Mouse (Mus musculus): ENCODE measurements around the gene Smg7. TPM values are rescaled to one million over a fixed set of nuclear protein-coding genes. Genes with fewer than 3 reads are reported as not detected.

Gene Smg7
- polyA plus RNA-seq, 1 experiment from 2014 or later, result 23.1 TPM

DNA sequence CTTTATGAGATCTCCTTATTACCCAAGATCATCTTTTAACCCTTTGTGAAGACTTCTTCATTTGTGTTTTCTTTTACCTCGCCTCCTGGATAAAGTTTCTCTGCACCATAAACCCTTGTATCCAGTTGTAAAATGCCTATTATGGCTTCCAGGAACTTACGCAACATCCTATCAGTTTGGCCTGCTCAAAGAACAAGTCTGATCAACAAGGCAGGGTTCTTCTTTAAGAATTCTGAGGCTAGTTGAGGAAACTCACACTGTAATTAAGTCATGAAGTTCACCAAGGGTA is 94.1 kb downstream of the Smg7 start:
- ATAC-seq (replicated peaks; ENCODE audit: low FRiP score, low read depth) (no peak), DNase-seq (ENCODE audit: low spot score) (no peak)
- no peak overlapping the region for H3K4me3 ChIP-seq (replicated peaks; ENCODE audit: low read depth, low read length)
- no peak for TF ChIP-seq CTCF (IDR thresholded peaks at IDR 0.05; ENCODE audit: low read depth)
- no peak overlapping the region for H3K4me2 ChIP-seq (ENCODE audit: low read length)
- H3K27ac ChIP-seq, result 0 out of 2 replicates have a peak overlapping the region, but pooled peaks have one; percentile 44
- H3K36me3 ChIP-seq (ENCODE audit: insufficient read depth, low read length), result no peaks in the 10 kb centered on the region
- H3K9ac ChIP-seq (ENCODE audit: low read depth, low read length), result no peak overlapping the region
- no peaks in the 10 kb centered on the region for H3K9me3 ChIP-seq (replicated peaks; ENCODE audit: low read length)
- H3K4me1 ChIP-seq (replicated peaks; ENCODE audit: insufficient read depth, low read length), result 0 out of 2 replicates have a peak, but pooled peaks cover 4% of the 10 kb centered on the region
- H3K27me3 ChIP-seq (ENCODE audit: insufficient read depth, low read length), result no peaks in the 10 kb centered on the region
- WGBS, result 70% methylated on average over 2 of the region's 2 CpGs

DNA sequence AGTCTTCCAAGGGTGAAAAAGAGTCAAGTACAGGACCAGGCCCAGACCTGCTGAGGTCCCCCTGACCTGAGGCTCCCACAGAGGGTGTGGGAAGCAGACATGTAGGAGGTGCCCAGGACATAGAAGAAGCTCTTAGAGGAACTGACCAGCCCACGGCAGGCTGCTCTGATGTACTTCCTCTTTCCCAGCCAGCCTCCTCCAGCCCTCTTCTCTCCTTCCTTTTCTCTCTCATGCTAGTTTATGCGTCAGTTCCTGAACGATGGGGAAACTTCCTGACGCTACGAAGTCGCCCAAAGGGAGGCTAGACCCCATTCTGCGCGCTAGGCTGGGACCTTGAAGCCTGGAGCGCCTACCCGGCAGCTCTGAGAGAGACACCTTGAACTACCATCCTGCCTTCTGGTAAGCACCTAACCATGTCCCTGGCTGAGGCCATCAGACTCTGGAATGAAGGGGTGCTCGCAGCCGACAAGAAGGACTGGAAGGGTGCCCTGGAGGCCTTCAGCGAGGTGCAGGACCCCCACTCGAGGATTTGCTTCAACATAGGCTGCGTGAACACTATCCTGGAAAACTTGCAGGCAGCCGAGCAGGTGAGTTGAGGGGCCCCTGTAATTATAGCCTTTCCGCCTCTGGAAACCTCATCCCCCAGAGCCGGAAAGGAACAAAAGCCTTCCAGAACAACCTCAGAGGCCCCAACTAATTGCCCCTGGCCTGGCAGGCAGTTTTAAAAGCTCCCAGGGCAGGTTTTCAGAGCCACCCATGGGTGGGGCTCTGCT is 94.6 kb downstream of the Smg7 start:
- Histone ChIP-seq H3K4me1 (replicated peaks; ENCODE audit: insufficient read depth, low read length) (0 out of 2 replicates have a peak, but pooled peaks cover 4% of the 10 kb centered on the region), H3K27ac (peak overlapping the region; percentile 44; the same call in 1 of the 2 replicates), H3K9ac (ENCODE audit: low read depth, low read length) (no peak overlapping the region), H3K36me3 (ENCODE audit: insufficient read depth, low read length) (no peaks in the 10 kb centered on the region), H3K4me3 (replicated peaks; ENCODE audit: low read depth, low read length) (no peak overlapping the region), H3K27me3 (ENCODE audit: insufficient read depth, low read length) (no peaks in the 10 kb centered on the region), H3K4me2 (ENCODE audit: low read length) (no peak overlapping the region), H3K9me3 (replicated peaks; ENCODE audit: low read length) (no peaks in the 10 kb centered on the region)
- TF ChIP-seq CTCF (IDR thresholded peaks at IDR 0.05; ENCODE audit: low read depth), result no peak
- ATAC-seq (replicated peaks; ENCODE audit: low FRiP score, low read depth) (no peak), DNase-seq (ENCODE audit: low spot score) (no peak)
- WGBS, result 46% methylated on average over 18 of the region's 18 CpGs

DNA sequence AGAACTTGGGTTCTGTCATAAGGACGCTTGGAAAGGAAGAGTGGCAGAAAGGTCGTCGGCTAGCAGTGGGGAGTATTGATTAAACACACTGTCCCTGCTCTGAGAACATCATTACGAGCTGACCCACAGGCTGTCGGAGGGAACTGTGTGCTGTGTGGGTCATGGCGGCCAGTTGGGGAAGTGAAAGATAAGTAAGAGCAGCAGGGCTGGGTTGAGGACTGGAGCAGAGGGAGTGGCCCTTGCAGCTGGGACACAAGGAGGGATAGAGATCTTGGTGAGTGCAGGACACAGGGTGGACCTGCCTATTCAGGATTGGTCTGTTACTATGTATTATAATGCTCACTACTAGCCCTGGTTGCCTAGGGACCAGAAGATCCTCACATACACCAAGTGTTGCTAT is 97.5 kb downstream of the Smg7 start:
- no peak for TF ChIP-seq CTCF (IDR thresholded peaks at IDR 0.05; ENCODE audit: low read depth)
- Histone ChIP-seq H3K4me1 (replicated peaks; ENCODE audit: insufficient read depth, low read length) (0 out of 2 replicates have a peak, but pooled peaks cover 6% of the 10 kb centered on the region), H3K27me3 (ENCODE audit: insufficient read depth, low read length) (no peaks in the 10 kb centered on the region), H3K27ac (no peak overlapping the region), H3K4me3 (replicated peaks; ENCODE audit: low read depth, low read length) (no peak overlapping the region), H3K36me3 (ENCODE audit: insufficient read depth, low read length) (no peaks in the 10 kb centered on the region), H3K9ac (ENCODE audit: low read depth, low read length) (no peak overlapping the region), H3K4me2 (ENCODE audit: low read length) (no peak overlapping the region), H3K9me3 (replicated peaks; ENCODE audit: low read length) (no peaks in the 10 kb centered on the region)
- DNase-seq (ENCODE audit: low spot score) (no peak), ATAC-seq (replicated peaks; ENCODE audit: low FRiP score, low read depth) (no peak)
- WGBS, result 82% methylated on average over 6 of the region's 6 CpGs

DNA sequence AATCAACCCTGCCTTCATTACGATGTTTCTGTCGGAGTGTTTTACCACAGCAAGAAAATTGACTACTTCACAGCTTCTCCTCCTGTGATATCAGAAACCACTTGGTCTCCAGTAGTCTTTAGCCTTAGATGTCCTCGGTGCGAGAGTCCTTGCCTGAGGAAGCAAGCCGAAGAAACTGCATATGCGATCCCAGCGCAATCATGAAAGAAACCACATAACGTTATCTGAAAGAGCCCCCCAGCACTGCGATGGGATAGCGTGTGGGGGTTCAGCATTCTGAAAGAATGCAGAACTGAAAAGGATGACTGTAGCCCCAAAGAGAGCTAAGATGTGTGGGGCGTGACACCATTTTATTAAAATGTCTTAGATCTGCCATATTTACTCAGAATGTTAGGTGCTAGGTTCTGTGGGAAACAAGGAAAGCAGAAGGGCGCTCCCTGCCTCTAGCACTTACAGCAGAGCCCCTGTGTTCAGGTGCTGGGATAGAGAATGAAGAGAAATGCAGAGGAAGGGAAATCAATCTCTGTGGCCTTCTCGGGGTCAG is 101.7 kb downstream of the Smg7 start:
- H3K9ac ChIP-seq (ENCODE audit: low read depth, low read length), result no peak overlapping the region
- 69% methylated on average over 13 of the region's 13 CpGs for WGBS
- peak overlapping the region; percentile 11; the same call in 1 of the 2 replicates for H3K27ac ChIP-seq
- DNase-seq (ENCODE audit: low spot score), result no peak
- H3K4me2 ChIP-seq (ENCODE audit: low read length), result no peak overlapping the region
- no peaks in the 10 kb centered on the region for H3K27me3 ChIP-seq (ENCODE audit: insufficient read depth, low read length)
- H3K4me1 ChIP-seq (replicated peaks; ENCODE audit: insufficient read depth, low read length), result 0 out of 2 replicates have a peak, but pooled peaks cover 6% of the 10 kb centered on the region
- no peak overlapping the region for H3K4me3 ChIP-seq (replicated peaks; ENCODE audit: low read depth, low read length)
- no peak for TF ChIP-seq CTCF (IDR thresholded peaks at IDR 0.05; ENCODE audit: low read depth)
- no peaks in the 10 kb centered on the region for H3K9me3 ChIP-seq (replicated peaks; ENCODE audit: low read length)
- no peaks in the 10 kb centered on the region for H3K36me3 ChIP-seq (ENCODE audit: insufficient read depth, low read length)
- no peak for ATAC-seq (replicated peaks; ENCODE audit: low FRiP score, low read depth)

DNA sequence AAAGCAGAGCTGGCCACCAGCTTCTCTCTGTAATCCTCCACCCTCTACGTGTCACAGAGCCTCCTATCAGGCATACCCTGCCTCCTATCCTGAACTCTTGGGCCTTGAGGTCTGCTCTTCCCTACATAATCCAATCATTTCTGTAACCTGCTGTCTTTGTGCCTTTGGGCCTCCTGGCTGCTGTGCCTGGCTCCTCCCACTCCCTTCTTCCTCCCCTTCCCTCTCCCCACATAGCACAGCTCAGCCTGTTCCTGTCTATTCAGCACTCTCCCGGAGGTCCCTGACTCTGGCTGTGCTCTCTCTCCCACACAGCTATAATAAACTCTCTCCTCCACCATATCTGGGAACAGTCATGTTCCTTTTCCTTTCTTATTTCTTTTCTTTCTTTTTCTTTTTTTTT is 102.5 kb downstream of the Smg7 start, which contains the start of gene Ncf2:
TSS of gene Ncf2 (plus strand) at position 298 of the 400 bp plus-strand sequence.
- Histone ChIP-seq H3K27ac (peak within 1 kb of the TSS; percentile 11; the same call in 1 of the 2 replicates), H3K9ac (ENCODE audit: low read depth, low read length) (no peak within 1 kb of the TSS), H3K27me3 (ENCODE audit: insufficient read depth, low read length) (no peaks in the 10 kb centered on the region), H3K9me3 (replicated peaks; ENCODE audit: low read length) (no peaks in the 10 kb centered on the region), H3K4me2 (ENCODE audit: low read length) (no peak within 1 kb of the TSS), H3K36me3 (ENCODE audit: insufficient read depth, low read length) (no peaks in the 10 kb centered on the region), H3K4me1 (replicated peaks; ENCODE audit: insufficient read depth, low read length) (0 out of 2 replicates have a peak, but pooled peaks cover 6% of the 10 kb centered on the region), H3K4me3 (replicated peaks; ENCODE audit: low read depth, low read length) (no peak within 1 kb of the TSS)
- DNase-seq (ENCODE audit: low spot score) (peak; percentile 89), ATAC-seq (replicated peaks; ENCODE audit: low FRiP score, low read depth) (peak; percentile 87; the same call in 1 of the 2 replicates)
- 0 out of 2 replicates have a peak, but pooled peaks have one; percentile 13 for TF ChIP-seq CTCF (IDR thresholded peaks at IDR 0.05; ENCODE audit: low read depth)
- 15% methylated on average over 2 of the region's 2 CpGs for WGBS

DNA sequence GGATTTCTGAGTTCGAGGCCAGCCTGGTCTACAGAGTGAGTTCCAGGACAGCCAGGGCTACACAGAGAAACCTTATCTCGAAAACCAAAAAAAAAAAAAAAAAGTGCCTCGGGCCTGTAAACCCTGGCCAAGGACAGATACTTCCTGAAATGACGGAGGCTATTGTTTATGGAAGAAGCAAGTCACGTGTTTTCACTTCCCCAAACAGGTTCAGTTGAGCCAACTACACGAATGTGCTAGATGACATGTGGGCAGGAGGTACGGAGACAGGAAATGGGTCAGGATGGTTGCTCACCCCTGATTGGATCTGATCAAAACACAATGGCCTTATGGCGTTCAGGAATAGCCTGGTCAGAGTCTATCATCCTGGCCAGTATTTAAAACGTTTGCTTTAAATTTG is 104.3 kb downstream of the Smg7 start:
- Histone ChIP-seq H3K27me3 (ENCODE audit: insufficient read depth, low read length) (no peaks in the 10 kb centered on the region), H3K27ac (no peak overlapping the region; the same call in 1 of the 2 replicates), H3K9ac (ENCODE audit: low read depth, low read length) (no peak overlapping the region), H3K4me3 (replicated peaks; ENCODE audit: low read depth, low read length) (no peak overlapping the region), H3K9me3 (replicated peaks; ENCODE audit: low read length) (no peaks in the 10 kb centered on the region), H3K4me2 (ENCODE audit: low read length) (no peak overlapping the region), H3K36me3 (ENCODE audit: insufficient read depth, low read length) (no peaks in the 10 kb centered on the region), H3K4me1 (replicated peaks; ENCODE audit: insufficient read depth, low read length) (0 out of 2 replicates have a peak, but pooled peaks cover 6% of the 10 kb centered on the region)
- 73% methylated on average over 9 of the region's 9 CpGs for WGBS
- TF ChIP-seq CTCF (IDR thresholded peaks at IDR 0.05; ENCODE audit: low read depth), result no peak
- ATAC-seq (replicated peaks; ENCODE audit: low FRiP score, low read depth) (no peak), DNase-seq (ENCODE audit: low spot score) (peak; percentile 53)

Measured in kidney, postnatal 0 days (tissue).